Mouse (Mus musculus) erythroblast, adult 5-6 weeks (primary cell): Measurements from ENCODE around the gene Cacna2d3. TPM values are rescaled to one million over a fixed set of nuclear protein-coding genes. Genes with fewer than 3 reads are reported as not detected.

ENCODE experiments used
- ATAC-seq: replicated peaks from 2 replicates; pipeline ENCODE4 v1.8.0; 2016; ENCODE audit warnings: moderate number of reproducible peaks, mild to moderate bottlenecking, moderate TSS enrichment, inconsistent platforms; ENCODE audit not compliant: poor library complexity, low FRiP score, severe bottlenecking
- total RNA-seq, 2 experiments: library from RNA; stranded (forward) in 1 of 2; stranded (reverse) in 1 of 2; fragments of 150-400 nt in 1 of 2; fragments of 200-764, 138-1000 nt in 1 of 2; gene quantifications; 2 replicates each; pipeline versions ENCODE4 v1.2.3 to v1.2.4; 2015 to 2017; ENCODE audit warnings: low replicate concordance in 2 of 2

The Cacna2d3 gene
- total RNA-seq, 2 experiments from 2014 or later = not detected

DNA sequence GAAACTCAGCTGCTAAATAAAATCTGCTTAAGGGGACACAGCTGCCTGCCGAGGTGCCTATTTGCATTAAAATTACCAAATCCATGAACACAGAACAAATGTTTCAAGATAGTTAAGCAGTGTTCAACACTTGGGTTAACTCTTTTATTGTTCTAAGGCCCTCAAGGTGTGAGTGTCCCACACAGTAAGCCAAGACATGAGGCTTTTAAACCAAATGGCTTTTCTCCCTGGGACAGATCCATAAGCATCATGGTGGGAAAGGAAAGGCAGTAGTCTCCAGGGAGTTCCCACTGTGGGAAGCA lies 516.7 kb downstream of the Cacna2d3 start:
- ATAC-seq = no peak

- no peak for ATAC-seq
Measured at GRCm38 (mm10) chr14:29204236-29204966, 517.3 kb downstream of the Cacna2d3 start.

GRCm38 (mm10) chr14:29196171-29196570 lies 525.5 kb downstream of the Cacna2d3 start:
- no peak for ATAC-seq

GRCm38 (mm10) chr14:29191426-29191825 lies 530.2 kb downstream of the Cacna2d3 start:
- no peak for ATAC-seq

DNA sequence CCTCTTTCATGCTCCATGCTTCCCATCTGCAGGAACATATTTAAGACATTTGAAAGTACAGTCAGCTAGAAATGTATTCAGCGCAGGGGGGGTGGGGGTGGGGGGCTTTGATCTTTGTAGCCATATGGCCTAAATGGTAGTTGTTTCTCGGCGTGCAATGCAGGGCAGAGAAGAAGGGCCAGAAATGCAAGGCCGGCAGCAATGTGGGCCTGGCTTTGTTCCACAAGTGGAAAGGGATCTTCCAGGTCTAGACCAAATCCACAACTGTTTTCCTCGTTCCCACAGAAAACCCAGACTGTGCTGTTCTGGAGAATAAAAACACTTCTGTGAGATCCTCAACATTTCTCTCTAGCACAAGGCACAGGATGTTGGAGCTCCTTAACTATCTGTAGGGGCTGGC lies 537.9 kb downstream of the Cacna2d3 start:
- ATAC-seq = no peak

DNA sequence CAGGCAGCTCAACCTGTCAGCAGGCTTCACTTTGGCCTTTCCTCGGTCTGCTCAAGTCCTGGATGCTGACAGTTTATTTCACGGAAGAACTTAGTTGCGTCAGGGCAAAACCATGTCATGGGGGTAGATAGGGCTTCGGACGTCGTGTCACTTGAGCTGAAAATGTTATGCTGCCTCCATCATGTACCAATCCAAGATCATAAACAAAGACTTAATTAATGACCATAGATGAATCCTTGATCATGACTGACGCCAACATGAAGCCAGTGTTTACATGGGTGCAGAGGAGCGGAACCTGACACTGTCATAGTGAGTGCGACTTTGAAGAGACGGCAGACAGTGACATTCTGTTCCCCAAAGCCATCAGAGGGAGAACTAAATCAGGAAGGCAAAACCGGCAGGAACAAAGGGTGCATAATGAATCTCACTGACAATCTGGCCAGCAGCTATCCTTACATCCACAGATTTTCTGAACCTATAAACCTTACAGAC lies 542.2 kb downstream of the Cacna2d3 start:
- no peak for ATAC-seq

DNA sequence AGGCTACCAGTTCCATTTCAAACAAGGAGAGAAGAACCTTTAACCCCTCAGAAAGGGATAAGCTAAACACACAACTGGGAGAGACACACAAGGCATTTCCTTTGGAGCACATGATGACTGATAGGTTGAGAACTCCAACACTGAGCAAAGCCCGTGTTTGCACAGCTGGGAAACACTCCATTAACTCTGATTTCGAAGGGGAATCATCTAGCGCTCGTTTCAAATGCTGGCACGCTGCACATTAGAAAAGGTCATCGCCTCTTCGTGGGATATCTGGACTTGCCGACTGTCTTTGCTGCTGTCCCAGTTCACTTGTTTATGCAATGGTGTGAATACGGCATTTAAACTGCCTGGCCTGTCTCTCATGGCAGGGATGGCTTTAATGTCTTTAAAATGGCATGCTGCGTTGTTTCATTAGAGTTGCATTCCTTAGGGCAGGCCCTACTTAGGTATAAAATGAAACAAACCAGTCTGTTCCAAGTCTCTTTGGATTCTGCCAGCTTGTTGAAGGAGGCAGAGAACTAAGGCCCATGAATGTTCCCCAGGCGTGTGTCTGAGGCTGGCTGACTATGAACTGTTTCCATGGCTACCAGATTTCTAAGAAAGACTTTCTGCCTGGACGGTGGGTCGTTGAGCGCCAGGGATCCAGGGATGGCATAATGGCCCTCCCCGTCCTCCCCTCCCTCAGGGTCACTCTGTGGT lies 542.8 kb downstream of the Cacna2d3 start:
- ATAC-seq = no peak

- ATAC-seq = no peak
Measured at GRCm38 (mm10) chr14:29174762-29175161, 546.9 kb downstream of the Cacna2d3 start.

GRCm38 (mm10) chr14:29172207-29172606 lies 549.5 kb downstream of the Cacna2d3 start:
- ATAC-seq = no peak

DNA sequence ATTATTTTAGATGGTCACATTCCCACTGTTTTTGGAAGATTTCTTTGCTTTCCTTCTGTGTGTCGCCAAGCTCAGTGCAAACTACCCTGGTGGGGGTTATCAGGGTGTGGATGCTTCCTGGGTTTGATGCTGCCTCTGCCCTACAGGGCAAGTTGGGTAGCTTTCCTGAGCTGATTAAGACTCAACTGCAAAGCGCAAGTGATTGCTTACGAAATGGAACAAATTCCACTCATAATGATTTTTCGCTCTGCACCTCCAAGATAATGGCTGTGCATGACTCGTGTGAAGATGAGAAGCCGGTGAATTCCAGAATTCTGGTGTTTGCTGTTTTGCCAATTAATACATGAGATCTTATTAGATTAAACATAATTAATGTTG lies 557.0 kb downstream of the Cacna2d3 start:
- ATAC-seq = no peak

GRCm38 (mm10) chr14:29163998-29164652 lies 557.5 kb downstream of the Cacna2d3 start:
- ATAC-seq = no peak

GRCm38 (mm10) chr14:29159803-29160202 lies 561.9 kb downstream of the Cacna2d3 start:
- no peak for ATAC-seq

- no peak for ATAC-seq
Measured at GRCm38 (mm10) chr14:29157096-29157495, 564.6 kb downstream of the Cacna2d3 start.

DNA sequence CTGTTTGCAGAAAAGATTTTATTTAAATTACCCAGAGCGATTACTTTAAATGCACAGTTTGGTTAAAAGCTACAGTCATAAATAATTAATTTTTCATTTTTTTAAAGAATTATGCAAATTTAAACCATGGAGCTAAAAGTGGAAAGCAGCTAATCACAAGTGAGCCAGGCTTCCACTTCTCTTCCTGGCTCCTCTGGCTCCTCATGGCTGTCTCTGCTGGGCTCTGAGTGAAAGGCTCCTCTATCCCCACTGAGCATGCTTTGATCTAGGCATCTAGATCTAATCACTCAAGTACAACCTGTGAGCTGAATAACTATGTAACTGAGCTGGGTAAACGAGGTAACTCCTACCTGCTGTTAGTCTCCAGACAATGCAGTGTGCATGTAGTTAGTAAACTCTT lies 577.5 kb downstream of the Cacna2d3 start:
- no peak for ATAC-seq

DNA sequence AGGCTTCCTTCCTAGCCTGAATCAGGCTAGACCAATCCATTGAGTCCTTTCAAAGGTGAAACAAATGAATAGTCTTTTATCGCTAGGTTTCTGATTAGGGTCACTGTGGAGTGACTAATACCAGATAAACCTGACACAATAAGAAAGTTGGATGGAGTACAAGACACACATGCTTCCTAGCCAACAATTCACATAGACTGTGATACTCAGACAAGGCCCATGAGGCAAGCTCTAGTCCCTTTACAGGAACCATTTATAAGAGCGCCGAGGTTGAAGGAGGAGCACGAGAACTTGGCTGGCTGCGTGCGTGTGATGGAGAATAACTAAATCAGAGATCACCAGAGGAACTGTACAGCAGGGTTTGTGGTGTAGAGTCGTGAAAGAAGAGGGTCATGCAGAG lies 584.0 kb downstream of the Cacna2d3 start:
- ATAC-seq = no peak

DNA sequence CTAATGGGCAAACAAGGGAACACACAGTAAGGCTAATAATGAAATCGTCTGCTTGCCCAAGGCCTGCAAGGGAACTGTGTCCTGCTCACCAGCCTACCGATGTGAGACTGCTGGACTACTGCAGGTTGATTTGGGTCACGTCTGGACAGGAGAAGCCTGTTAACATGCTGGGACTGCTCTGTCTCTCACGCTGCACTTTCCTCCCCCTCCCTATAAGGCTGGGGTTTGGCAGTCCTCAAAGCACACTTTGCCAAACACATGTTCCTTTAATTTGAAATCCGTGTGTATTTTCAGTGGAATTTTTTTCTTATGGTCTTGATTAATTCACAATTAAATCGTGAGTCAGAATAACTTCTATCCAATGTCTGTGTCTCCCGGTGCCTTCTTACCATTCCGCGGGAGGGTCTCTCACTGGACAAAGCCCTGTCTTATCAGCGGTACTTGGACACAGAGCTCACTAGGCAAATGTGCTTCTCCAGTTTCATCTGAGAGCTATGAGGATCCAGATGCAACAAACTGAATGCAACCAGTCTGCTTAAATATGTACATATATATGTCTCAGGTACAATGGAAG lies 584.6 kb downstream of the Cacna2d3 start:
- ATAC-seq = no peak

DNA sequence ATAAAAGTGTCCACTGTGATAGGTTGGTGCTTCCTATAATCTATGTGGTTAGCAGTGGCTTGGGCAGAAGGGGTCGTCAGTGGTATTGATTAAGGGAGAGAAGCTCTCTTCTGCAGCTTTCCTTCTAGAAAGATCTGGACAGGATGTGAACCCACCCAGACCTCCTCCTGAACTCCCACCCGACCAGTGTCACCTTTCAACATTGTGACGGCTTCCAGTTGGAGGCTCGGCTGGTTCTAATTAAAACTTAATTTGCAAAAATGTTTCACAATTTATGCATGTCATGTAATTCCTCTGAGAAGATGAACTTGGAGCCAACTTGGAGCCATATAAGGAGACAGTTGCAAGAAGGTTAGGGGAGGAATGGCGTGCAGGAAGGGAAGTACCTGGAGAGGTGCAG lies 586.8 kb downstream of the Cacna2d3 start:
- ATAC-seq = no peak

GRCm38 (mm10) chr14:29130511-29130910 lies 591.2 kb downstream of the Cacna2d3 start:
- no peak for ATAC-seq

- ATAC-seq = no peak
Measured at GRCm38 (mm10) chr14:29123886-29124285, 597.8 kb downstream of the Cacna2d3 start.

DNA sequence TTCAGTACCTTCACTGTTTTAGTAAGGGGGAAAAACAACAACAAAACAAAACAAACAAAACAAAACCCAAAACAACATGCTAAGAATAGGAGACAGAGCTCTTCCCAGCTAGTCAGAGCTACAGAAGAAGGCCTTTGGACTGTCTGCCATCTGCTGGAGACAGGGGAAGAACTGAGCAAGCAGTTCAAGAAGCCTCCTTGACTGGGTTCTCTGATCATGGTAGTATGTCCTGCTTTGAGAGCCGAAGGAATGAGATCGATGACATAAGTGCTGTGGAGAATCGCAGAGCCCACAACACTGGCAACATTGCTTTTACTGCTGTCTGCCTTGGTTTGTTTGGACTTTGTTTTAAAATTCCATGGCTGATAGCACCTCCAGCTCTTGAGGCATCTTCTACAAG lies 598.9 kb downstream of the Cacna2d3 start:
- no peak for ATAC-seq
